Mouse (Mus musculus): Measurements from ENCODE around the gene Trim72.

DNA sequence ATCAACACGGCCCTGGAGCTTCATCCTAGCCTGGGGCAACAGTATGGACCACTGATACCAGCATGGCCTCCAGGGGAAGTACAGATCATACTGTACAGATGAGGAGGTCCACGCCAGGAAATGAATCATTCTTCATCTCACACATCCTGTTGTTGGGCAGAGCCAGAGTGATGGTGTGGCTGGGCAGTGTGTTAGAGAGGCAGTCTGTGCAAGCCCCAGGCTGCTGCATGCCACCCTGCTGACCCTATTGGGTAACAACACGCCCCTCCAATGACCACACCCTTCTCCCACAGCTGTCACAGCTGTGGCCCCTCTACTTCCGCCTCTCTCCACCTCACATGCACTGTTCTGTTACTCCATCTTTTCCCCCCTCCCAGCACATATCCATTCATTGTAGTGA is 47.0 kb downstream of the Trim72 start:
- TF ChIP-seq MAX (IDR thresholded peaks at IDR 0.05; ENCODE audit: low read depth) (no peak), POLR2A (IDR thresholded peaks at IDR 0.05; ENCODE audit: insufficient read length, low read depth) (no peak), MYOG (IDR thresholded peaks at IDR 0.05; ENCODE audit: control insufficient read depth in 1 of 3, insufficient read depth in 1 of 3, insufficient read length in 2 of 3, low read depth in 2 of 3) (peak in 2 of 3 experiments; percentile 54 to 71), CEBPB (IDR thresholded peaks at IDR 0.05; ENCODE audit: insufficient read depth, poor library complexity, severe bottlenecking) (no peak), TCF12 (IDR thresholded peaks at IDR 0.05; ENCODE audit: insufficient read depth, poor library complexity, severe bottlenecking) (no peak), MYOD1 (IDR thresholded peaks at IDR 0.05; ENCODE audit: control insufficient read depth in 1 of 3, insufficient read length in 2 of 3, low read depth in 2 of 3) (peak in 2 of 3 experiments; percentile 50 to 84)
